Mouse (Mus musculus) monocyte, adult 2 months (primary cell): ENCODE results near the gene Kdm6b.
A peak's percentile ranks its signal among the peaks of the same experiment; 100 is the strongest.

Experiments used
- DNase-seq, 2 experiments: peaks; one replicate each; pipeline ENCODE4 v3.0.0; 2022; ENCODE audit warnings: low spot score in 2 of 2, low read depth in 1 of 2

Gene Kdm6b

GRCm38 (mm10) chr11:69367616-69368355 is 45.7 kb downstream of the Kdm6b start:
- DNase-seq = peak in 1 of 2 experiments; percentile 6

DNA sequence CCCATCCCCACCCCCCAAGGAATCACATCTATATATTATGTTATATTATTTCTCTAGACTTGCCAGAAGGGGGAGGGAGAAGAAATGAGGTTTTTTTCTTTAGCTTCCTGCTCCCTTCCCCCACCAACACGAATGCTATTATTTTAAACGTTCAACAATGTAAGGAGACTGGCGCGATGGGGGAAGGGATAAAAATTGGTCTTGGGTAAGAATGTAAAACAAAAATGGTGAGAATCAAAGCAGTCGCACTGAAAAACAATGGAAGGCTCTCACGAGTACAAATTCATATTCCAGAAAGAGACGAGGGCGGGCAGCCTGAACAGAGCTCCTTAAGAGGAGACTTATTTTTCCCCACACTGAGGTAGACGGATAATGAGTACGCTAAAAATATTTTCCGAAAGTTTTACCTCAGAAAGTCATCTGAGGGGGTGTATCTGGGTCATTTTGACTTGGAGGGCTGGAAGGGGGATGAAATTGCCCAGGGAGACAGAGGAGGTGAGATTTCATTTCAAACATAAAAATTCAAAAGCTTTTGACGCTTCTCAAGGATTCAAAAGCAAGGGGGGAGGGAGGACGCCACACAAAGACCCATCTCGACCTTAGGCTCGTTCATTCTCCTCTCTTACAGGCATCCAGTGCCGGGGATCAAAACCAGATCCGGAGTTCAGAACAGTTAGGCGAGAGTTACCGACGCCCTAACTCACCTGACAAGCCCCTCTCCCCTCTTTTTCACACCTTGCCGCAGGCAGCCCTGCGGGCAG is 46.4 kb downstream of the Kdm6b start:
- DNase-seq = no peak

DNA sequence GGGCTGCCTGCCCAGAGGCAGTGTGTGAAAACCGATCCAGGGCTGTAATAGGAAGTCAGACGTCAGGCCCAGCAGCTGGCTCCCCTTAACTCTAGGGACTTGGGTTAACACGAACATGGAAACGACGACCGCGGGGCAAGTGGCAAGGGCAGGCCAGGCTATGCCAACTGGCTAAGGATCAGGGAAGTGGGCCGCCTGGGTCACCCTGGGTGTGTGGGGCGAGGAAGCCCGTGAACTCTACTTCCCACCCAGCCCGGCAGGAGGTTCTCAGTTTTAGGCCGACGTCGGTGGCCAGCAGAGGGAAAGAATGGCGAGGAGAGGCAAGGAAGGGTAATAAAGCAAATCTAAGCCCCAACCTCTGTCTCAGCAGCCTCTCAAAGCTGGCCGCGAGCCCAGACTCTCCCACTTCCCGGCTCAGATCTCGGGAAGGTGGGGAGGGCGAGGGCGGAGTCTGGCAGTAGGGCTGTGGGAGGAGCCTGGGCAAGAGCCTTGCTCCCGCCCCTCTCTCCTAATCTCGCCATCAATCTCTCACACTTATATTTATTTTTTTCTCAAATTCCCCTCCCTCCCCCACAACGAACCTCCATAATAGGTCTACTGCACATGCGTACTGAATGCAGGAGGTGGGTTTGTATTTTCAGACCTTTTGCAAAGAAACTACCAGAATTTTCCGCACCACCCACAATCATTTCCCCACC is 47.2 kb downstream of the Kdm6b start:
- DNase-seq = peak; percentile 52 to 72

GRCm38 (mm10) chr11:69365722-69366121 is 47.8 kb downstream of the Kdm6b start:
- no peak for DNase-seq

- peak in 1 of 2 experiments; percentile 23 for DNase-seq
Measured at GRCm38 (mm10) chr11:69364910-69365309, 48.6 kb downstream of the Kdm6b start.

DNA sequence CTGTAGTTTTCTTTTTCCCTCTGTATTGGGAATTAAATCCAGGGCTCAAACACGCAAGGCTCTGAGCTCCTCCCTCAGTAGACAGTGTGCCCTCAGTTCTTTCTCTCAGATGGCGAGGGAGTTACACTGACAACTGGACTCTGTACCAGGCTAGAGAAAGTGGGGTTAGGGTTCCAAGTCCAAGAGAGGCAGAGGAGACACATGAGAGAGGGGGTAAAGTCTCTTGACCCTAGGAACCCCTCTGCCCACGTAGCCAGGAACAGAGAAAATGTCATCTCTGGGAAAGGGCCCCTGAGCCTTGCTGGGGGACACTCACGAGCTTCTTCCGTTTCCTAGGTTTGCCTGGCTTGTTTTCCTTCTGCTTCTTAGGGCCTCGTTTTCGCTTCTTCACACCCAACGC is 49.1 kb downstream of the Kdm6b start:
- DNase-seq = no peak

- DNase-seq = no peak
Measured at GRCm38 (mm10) chr11:69362479-69362878, 51.0 kb downstream of the Kdm6b start.

DNA sequence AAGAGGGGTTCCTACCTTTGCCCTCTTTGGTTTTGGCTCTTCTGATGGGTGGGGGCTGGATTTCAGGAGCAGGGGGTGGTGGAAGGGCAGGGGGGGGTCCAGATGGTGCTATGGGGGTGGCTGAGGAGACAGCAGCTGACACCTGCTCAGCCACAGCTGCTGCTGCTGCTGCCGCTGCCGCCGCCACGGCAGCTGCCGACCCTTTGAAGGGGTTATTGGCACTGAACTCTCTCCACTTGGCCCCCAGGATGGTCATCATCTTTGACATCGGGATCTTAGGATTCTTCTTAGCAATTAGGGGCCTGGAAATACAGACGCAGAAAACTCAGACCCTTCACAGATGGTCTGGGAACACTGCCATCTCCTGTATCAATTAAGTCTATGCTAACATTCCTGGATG is 51.5 kb downstream of the Kdm6b start:
- DNase-seq = no peak

DNA sequence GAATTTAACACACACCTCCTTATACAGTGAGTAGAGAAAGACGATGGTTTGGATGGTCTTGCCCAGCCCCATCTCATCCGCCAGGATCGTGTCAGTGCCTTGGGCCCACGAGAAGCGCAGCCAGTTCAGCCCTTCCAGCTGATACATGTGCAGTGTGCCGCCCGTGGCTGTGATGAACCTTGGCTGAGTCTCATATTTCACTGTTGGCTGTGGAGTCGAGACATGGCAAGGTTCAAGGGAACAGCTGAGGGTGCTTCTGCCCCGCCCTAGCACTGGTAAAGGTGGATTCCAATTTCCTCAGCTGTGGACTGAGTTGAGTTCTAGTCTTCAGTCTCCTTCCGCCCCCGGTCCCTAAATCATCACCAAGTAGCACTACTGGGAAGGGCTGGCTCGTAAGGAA is 55.8 kb downstream of the Kdm6b start:
- DNase-seq = no peak

- DNase-seq = no peak
Measured at GRCm38 (mm10) chr11:69356544-69356943, 56.9 kb downstream of the Kdm6b start.
